Mouse (Mus musculus): ENCODE data around the gene Ints13.

GRCm38 (mm10) chr6:146519019-146519418, 58.6 kb downstream of the Ints13 start:
- TF ChIP-seq POLR2A (IDR thresholded peaks at IDR 0.05; ENCODE audit: insufficient read depth, low read depth, low read length) = no peak
- TF ChIP-seq CTCF (IDR thresholded peaks at IDR 0.05) = no peak
- no peak for TF ChIP-seq EP300 (IDR thresholded peaks at IDR 0.05; ENCODE audit: insufficient read depth, low read depth, low read length)

Measured in heart, adult 2 months (tissue).